Mouse (Mus musculus): Measurements from ENCODE around the gene Shc1.

Gene Shc1

DNA sequence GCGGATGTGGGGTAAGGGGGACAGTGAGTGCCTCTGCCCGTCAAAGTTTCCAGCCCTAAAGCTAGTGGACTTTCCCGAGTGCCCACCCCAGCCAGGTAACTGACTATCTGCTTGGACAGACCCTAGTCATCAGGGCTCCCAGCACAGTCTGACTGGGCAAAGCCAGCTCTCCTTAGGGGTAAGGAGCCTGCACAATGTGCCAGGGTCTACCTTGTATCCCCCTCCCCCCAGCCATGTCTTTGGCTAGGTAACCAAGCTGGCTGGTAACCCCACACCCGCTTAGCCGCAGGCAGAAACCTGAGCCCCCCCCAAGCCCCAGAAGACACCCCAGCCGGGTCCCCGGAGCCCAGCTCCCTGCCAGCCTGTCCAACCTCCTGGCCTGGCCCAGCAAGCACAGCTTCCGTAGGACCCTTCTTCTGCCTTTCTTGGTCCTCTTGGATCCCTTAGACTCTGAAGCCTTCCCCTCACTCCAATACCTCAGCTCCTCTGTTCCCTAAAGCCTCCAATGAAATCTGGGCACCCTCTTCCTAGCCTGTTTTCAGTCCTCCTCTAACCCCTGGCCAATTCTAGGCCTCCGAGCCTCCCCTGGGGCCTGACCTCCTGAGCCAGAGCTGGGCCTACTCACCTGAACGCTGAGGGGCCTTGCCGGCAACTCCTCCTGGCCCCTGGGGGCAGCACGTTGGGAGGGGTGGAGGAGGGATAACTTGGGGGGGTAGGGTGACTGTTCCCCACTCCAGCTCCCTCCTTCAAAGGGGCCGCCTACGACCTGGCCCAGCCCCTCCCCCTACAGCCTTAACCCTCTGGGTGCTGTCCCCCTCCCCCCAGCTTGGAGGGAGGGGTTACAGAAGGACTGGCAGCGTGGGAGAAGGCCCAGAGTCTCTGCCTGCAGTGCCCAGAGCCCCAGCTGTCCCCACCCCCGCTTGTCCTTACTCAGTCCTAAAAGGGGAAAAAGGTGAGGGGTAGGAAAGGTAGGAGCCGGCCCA lies 31.5 kb upstream of the Shc1 start:
- ChIA-PET CTCF (interaction anchor here (0.5 to 3.9 kb wide), 11 partner anchors 8 to 95 kb away, joined by 3 to 10 read pairs (median 4); no protein-coding TSS in a partner anchor), POLR2A (interaction anchor here in 2 of 4 experiments (0.6 to 13.6 kb wide), 21 partner anchors 7 to 762 kb away, joined by 3 to 189 read pairs (median 4); partner anchors contain the start of genes Adam15 (in 2 of the 2), Cks1b (in 1 of the 2), Efna3 (in 1 of the 2) and Efna4 (in 1 of the 2))

- CTCF ChIA-PET, result interaction anchor here in 3 of 4 experiments (0.6 to 1.7 kb wide), 5 partner anchors 9 to 46 kb away, joined by 3 to 6 read pairs (median 5); no protein-coding TSS in a partner anchor
- POLR2A ChIA-PET, result interaction anchor here in 3 of 4 experiments (0.6 to 13.6 kb wide), 10 partner anchors 6 to 1047 kb away, joined by 3 to 189 read pairs (median 4); partner anchors contain the start of genes Adam15 (in 1 of the 3) and Zbtb7b (in 1 of the 3)
These were observed 30.6 kb upstream of the Shc1 start for GRCm38 (mm10) chr3:89387632-89388031.

DNA sequence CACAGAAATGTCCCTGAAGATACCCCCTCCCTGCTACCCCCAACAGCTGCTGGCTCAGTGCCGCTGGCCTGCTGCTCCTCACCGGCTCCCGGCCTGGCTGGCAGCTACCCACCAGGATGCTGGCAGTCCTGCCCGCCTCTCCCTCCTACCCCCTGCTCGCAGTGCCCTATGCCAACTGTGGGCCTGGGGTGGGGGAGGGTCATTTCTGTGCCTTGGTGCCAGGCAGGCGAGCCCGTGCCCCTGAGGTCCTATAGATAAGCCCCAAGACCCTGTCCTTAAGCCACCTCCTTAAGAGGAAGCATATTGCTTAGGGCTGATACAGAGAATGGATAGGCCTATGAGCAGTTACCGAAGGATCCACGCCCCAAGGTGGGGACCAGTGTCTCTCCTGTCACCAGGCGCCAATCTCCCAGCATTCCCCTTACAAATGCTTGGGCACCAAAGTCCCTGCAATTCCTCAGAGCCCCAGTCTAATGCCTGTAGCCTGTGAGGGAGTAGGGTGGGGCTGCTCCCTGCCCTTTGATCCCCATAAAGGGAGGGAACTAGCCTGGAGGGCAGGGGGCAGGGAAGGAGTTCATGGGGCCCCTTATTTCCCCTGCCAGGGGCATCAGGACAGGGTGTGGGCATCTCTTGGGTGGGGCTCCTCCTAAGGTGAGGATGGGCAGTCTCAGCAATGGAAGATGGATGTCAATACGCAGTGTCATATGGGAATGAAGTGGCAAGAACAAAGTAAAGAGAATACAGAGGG lies 29.9 kb upstream of the Shc1 start:
- ChIA-PET POLR2A (interaction anchor here in 3 of 4 experiments (0.6 to 13.6 kb wide), 19 partner anchors 6 to 1048 kb away, joined by 3 to 189 read pairs (median 4); partner anchors contain the start of genes Cks1b (in 3 of the 3), Shc1 (in 3 of the 3), Adam15 (in 1 of the 3) and Fdps (in 1 of the 3)), CTCF (interaction anchor here in 3 of 4 experiments (0.6 to 9.2 kb wide), 9 partner anchors 8 to 93 kb away, joined by 3 to 148 read pairs (median 4); partner anchors contain the start of genes Adam15 (in 1 of the 3) and Pbxip1 (in 1 of the 3))

GRCm38 (mm10) chr3:89388901-89389740 lies 29.1 kb upstream of the Shc1 start:
- POLR2A ChIA-PET, result interaction anchor here in 3 of 4 experiments (0.7 to 12.8 kb wide), 18 partner anchors 8 to 287 kb away, joined by 3 to 189 read pairs (median 3); partner anchors contain the start of genes Cks1b (in 3 of the 3), Shc1 (in 3 of the 3), Dcst1 (in 1 of the 3) and Fdps (in 1 of the 3)
- CTCF ChIA-PET, result interaction anchor here in 3 of 4 experiments (0.5 to 9.2 kb wide), 9 partner anchors 9 to 92 kb away, joined by 3 to 148 read pairs (median 4); partner anchors contain the start of genes Adam15 (in 1 of the 3), Pbxip1 (in 1 of the 3) and Pmvk (in 1 of the 3)

DNA sequence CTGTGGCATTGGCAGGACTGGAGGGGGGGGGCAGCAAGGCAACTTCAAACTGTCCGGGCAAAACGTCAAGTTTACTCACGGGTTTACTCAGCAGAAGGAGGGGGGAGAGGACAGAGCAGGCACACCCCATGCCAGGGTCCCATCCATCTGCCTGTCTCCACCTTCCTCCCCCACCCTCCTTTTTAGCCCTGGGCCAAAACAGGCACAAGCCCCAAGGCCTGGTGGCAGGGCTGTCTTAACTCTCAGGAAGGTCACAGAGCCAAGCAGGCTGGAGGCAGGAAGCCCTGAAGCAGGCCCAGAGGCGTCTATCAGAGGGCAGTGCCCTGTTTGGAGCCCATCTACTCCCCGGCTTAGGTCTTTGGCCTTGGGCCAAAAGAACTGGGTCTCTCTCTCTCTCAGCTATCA lies 28.1 kb upstream of the Shc1 start:
- POLR2A ChIA-PET, result interaction anchor here in 3 of 4 experiments (0.6 to 14.6 kb wide), 7 partner anchors 9 to 75 kb away, joined by 3 to 192 read pairs (median 123); partner anchors contain the start of genes Cks1b (in 2 of the 3), Shc1 (in 2 of the 3) and Flad1 (in 1 of the 3)
- CTCF ChIA-PET, result interaction anchor here in 3 of 4 experiments (0.6 to 9.2 kb wide), 3 partner anchors 10 to 75 kb away, joined by 3 to 148 read pairs (median 3); partner anchors contain the start of gene Flad1 (in 1 of the 3)

DNA sequence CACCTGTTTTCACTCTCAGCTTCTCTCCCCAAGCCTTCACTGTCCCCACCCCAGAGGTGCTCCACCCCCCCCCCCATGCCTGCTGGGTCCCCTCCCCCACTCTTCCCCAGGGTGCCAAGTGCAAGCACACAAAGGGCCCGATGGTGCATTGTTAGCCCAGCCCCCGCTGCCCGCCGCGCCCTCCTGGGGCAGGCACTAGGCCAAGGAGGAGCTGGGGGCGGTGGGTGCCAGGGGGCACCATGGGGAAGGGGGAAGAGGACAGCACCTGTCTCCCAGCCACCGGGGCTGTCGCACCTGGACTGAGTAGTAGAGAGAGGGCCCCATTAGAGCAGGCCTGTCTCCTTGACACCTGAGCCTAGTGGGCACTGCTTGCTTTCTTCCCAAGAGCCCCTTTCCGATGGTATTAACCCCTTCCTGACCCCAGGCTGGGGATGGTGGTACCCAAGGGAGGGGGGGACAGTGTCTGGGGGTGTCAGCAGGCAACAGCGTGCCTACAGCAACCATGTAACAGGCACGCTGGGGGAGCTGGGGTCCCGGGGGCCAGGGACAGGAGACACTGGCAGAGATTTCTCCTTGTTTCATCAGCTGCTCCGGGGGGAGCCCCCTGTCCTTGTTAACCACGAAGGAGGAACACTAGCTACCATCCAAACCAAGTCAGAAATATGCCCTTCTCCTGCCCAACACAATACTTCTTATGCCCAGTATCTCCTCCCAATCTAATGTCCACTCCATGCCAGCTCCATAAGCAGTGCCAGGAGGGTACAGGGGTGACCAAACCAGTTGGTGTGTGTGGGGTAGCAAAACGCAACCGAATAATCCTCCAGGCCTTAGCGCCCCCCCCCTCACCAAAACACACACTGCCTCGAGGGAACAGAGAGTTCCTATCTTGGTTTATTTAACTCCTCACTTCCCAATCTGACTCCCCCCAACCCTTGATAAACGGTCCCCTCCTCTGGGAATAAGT lies 27.3 kb upstream of the Shc1 start:
- CTCF ChIA-PET, result interaction anchor here (0.6 to 9.2 kb wide), 13 partner anchors 11 to 954 kb away, joined by 3 to 148 read pairs (median 4); partner anchors contain the start of gene Flad1 (in 1 of the 4)
- POLR2A ChIA-PET, result interaction anchor here in 3 of 4 experiments (0.6 to 14.6 kb wide), 24 partner anchors 8 to 810 kb away, joined by 3 to 192 read pairs (median 4); partner anchors contain the start of genes Cks1b (in 2 of the 3), Pygo2 (in 2 of the 3), Shc1 (in 2 of the 3) and Flad1 (in 1 of the 3)

GRCm38 (mm10) chr3:89391663-89392511 lies 26.4 kb upstream of the Shc1 start:
- CTCF ChIA-PET, result interaction anchor here (0.5 to 9.2 kb wide), 11 partner anchors 12 to 90 kb away, joined by 3 to 148 read pairs (median 5); no protein-coding TSS in a partner anchor
- POLR2A ChIA-PET, result interaction anchor here in 3 of 4 experiments (0.6 to 14.6 kb wide), 35 partner anchors 9 to 1830 kb away, joined by 3 to 192 read pairs (median 4); partner anchors contain the start of genes Cks1b (in 2 of the 3), Pygo2 (in 2 of the 3), Shc1 (in 2 of the 3) and Adam15 (in 1 of the 3)

DNA sequence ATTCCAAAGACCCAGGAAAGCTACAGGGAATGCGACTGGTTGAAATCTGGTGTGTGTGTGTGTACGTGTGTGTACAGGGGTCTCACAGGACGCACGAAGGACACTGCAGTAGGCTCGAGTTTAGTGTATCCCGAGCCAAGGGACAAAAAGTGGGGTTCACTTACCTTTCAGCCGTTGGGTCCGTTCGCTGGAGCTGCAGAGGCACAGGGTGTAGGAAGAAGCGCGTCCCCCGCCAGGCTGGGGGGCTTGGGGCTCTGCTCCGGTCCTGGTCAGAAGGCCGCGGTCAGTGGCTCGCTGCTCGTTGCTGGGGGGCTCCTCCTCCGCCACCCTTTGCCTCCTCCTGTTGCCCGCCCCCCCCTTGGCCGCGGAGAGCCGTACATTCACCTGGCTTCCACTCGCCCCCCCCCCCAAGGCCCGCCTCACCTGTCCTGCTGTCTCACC lies 25.4 kb upstream of the Shc1 start:
- ChIA-PET POLR2A (interaction anchor here (0.6 to 14.6 kb wide), 55 partner anchors 9 to 855 kb away, joined by 3 to 192 read pairs (median 4); partner anchors contain the start of genes Cks1b (in 3 of the 4), Flad1 (in 3 of the 4), Shc1 (in 3 of the 4) and Adam15 (in 2 of the 4)), CTCF (interaction anchor here in 3 of 4 experiments (0.6 to 9.2 kb wide), 17 partner anchors 10 to 163 kb away, joined by 3 to 148 read pairs (median 6); partner anchors contain the start of genes Adam15 (in 1 of the 3), Cks1b (in 1 of the 3), Flad1 (in 1 of the 3) and Krtcap2 (in 1 of the 3))

DNA sequence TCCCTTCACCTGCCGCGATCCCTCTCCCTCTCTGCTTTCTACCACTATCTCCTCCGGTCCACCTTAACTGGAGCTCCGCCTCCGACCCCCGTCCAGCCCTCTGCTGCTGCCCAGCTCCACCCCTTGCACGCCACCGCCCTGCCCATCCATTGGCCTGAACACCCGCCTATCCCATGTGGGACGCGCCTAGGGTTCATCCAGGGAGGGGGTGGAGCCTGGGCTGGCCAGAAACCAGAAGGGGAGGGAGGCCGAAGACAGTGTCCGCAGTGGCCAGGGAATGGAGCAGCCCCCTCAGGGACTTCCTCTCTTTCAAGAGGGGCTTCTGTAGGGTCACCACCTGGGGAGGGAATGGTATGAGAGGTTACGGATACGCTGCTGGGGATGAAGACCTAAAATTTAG lies 24.6 kb upstream of the Shc1 start:
- CTCF ChIA-PET, result interaction anchor here in 3 of 4 experiments (0.6 to 9.2 kb wide), 21 partner anchors 11 to 256 kb away, joined by 3 to 148 read pairs (median 6); partner anchors contain the start of genes Adam15 (in 1 of the 3), Cks1b (in 1 of the 3), Flad1 (in 1 of the 3) and Krtcap2 (in 1 of the 3)
- POLR2A ChIA-PET, result interaction anchor here (0.6 to 14.6 kb wide), 57 partner anchors 9 to 854 kb away, joined by 3 to 192 read pairs (median 4); partner anchors contain the start of genes Cks1b (in 3 of the 4), Flad1 (in 3 of the 4), Shc1 (in 3 of the 4) and Adam15 (in 2 of the 4)

- CTCF ChIA-PET, result interaction anchor here (0.7 to 9.2 kb wide), 20 partner anchors 11 to 483 kb away, joined by 3 to 148 read pairs (median 6); partner anchors contain the start of genes Adam15 (in 1 of the 4), Cks1b (in 1 of the 4), Krtcap2 (in 1 of the 4) and Pmvk (in 1 of the 4)
These were observed 24.0 kb upstream of the Shc1 start, which contains the start of gene Zbtb7b for GRCm38 (mm10) chr3:89394006-89394893. Gene Zbtb7b, minus strand, starts transcription at chr3:89394776.

GRCm38 (mm10) chr3:89394894-89395256 lies 23.4 kb upstream of the Shc1 start:
- ChIA-PET CTCF (interaction anchor here in 2 of 4 experiments (0.7 to 9.2 kb wide), 10 partner anchors 12 to 482 kb away, joined by 3 to 148 read pairs (median 10); partner anchors contain the start of gene Adam15 (in 1 of the 2)), POLR2A (interaction anchor here in 3 of 4 experiments (0.6 to 14.6 kb wide), 13 partner anchors 13 to 181 kb away, joined by 3 to 192 read pairs (median 17); partner anchors contain the start of genes Cks1b (in 3 of the 3), Shc1 (in 3 of the 3), Flad1 (in 1 of the 3) and Pmvk (in 1 of the 3))

More at GRCm38 (mm10) chr3:89394006-89394893, 24.0 kb upstream of the Shc1 start, which contains the start of gene Zbtb7b:
- POLR2A ChIA-PET, result interaction anchor here (0.6 to 14.6 kb wide), 52 partner anchors 8 to 1093 kb away, joined by 3 to 192 read pairs (median 4); partner anchors contain the start of genes Cks1b (in 3 of the 4), Flad1 (in 3 of the 4), Shc1 (in 3 of the 4) and Adam15 (in 2 of the 4)

DNA sequence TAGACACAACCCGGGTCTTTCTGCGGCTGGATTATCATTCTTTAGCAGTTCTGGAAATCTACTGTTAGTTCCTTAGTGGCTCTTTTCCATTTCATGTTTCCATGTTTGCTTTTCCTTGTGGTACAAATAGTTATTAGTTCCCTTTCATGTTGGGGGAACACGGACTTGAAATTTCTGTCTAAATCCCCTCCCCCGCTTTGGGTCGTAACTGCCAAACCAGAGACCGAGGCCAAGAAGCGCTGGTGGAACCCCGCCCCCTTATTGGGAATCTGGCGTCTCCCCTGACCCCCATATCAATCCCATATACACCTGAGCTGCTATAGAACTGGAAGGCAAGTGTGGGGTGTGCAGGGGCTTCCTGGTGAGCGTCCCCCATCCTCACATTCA lies 22.8 kb upstream of the Shc1 start:
- CTCF ChIA-PET, result interaction anchor here in 3 of 4 experiments (0.8 to 9.2 kb wide), 25 partner anchors 9 to 336 kb away, joined by 3 to 148 read pairs (median 8); partner anchors contain the start of genes Flad1 (in 2 of the 3), Adam15 (in 1 of the 3), Cks1b (in 1 of the 3) and Efna3 (in 1 of the 3)
- POLR2A ChIA-PET, result interaction anchor here in 3 of 4 experiments (0.7 to 14.6 kb wide), 15 partner anchors 12 to 125 kb away, joined by 3 to 192 read pairs (median 13); partner anchors contain the start of genes Cks1b (in 2 of the 3), Shc1 (in 2 of the 3), Adam15 (in 1 of the 3) and Flad1 (in 1 of the 3)

Data from embryonic stem cell, embryonic (primary cell).